Mouse (Mus musculus) embryonic facial prominence, embryonic 11.5 days (tissue): Measurements from ENCODE around the gene Smtn. TPM values are rescaled to one million over a fixed set of nuclear protein-coding genes. Genes with fewer than 3 reads are reported as not detected.
A peak's percentile ranks its signal among the peaks of the same experiment; 100 is the strongest.

Experiments
- ATAC-seq: fragments of 200-750 bp; cut with Nextera tagmentation; replicated peaks from 2 replicates; pipeline ENCODE4 v1.8.0; 2017; ENCODE audit warnings: low read depth; ENCODE audit not compliant: insufficient number of reproducible peaks, low FRiP score, low TSS enrichment
- DNase-seq: peaks from one replicate; pipeline ENCODE4 v3.0.0-alpha.2; 2015; ENCODE audit warnings: low spot score
- H3K27ac ChIP-seq: fragments of 300-500 bp; sonication (generic); replicated peaks from 2 replicates; pipeline ENCODE4 v1.5.1; 2014; ENCODE audit warnings: mild to moderate bottlenecking, low read depth, low read length, control low read depth
- H3K27me3 ChIP-seq: fragments of 300-500 bp; sonication (generic); 2 replicates; pipeline ENCODE4 v1.6.1; 2014; ENCODE audit warnings: mild to moderate bottlenecking, low read length, moderate library complexity, mixed read lengths; ENCODE audit not compliant: control insufficient read depth, insufficient read depth
- H3K36me3 ChIP-seq: fragments of 300-500 bp; sonication (generic); replicated peaks from 2 replicates; pipeline ENCODE4 v1.6.1; 2014; ENCODE audit warnings: low read depth, mild to moderate bottlenecking, low read length, moderate library complexity, mixed read lengths; ENCODE audit not compliant: control insufficient read depth, insufficient read depth
- H3K4me1 ChIP-seq: fragments of 300-500 bp; sonication (generic); 2 replicates; pipeline ENCODE4 v1.6.1; 2014; ENCODE audit warnings: low read length, mixed read lengths; ENCODE audit not compliant: control insufficient read depth, insufficient read depth
- H3K4me2 ChIP-seq: fragments of 300-500 bp; sonication (generic); 2 replicates; pipeline ENCODE4 v1.6.1; 2014; ENCODE audit warnings: low read depth, mild to moderate bottlenecking, control low read depth, low read length, moderate library complexity
- H3K4me3 ChIP-seq: fragments of 300-500 bp; sonication (generic); 2 replicates; pipeline ENCODE4 v1.5.1; 2014; ENCODE audit warnings: low read depth, low read length, control low read depth
- H3K9ac ChIP-seq: fragments of 300-500 bp; sonication (generic); replicated peaks from 2 replicates; pipeline ENCODE4 v1.6.1; 2014; ENCODE audit warnings: mild to moderate bottlenecking, control low read depth, low read length
- H3K9me3 ChIP-seq: fragments of 300-500 bp; sonication (generic); replicated peaks from 2 replicates; pipeline ENCODE4 v1.6.1; 2016; ENCODE audit warnings: mild to moderate bottlenecking, low read length, inconsistent platforms, mixed read lengths; ENCODE audit not compliant: control insufficient read depth
- WGBS: fragments of 180-500 bp; shearing (Covaris S2); extraction: QIAGEN DNeasy Blood & Tissue Kit; methylation state at CpG from one replicate; pipeline ENCODE4 v1.1.7; 2014; 5-methylcytosine and 5-hydroxymethylcytosine counted together
- polyA plus RNA-seq: library from polyadenylated mRNA; unstranded; fragments of >200 nt; fragmentation: Nextera tagmentation; extraction: Ambion mirVana; gene quantifications from 2 replicates; pipeline ENCODE4 v1.2.1, GENCODE M21; 2014

Gene Smtn
- polyA plus RNA-seq: 30.7 and 32.1 TPM in 2 replicates

GRCm38 (mm10) chr11:3540451-3541085 is at the start of gene Smtn:
Gene Smtn (minus strand): TSS chr11:3540612.
- 91% methylated on average over 23 of the region's 23 CpGs for WGBS

GRCm38 (mm10) chr11:3588036-3588672 is 47.7 kb upstream of the Smtn start:
- WGBS: 78% methylated on average over 11 of the region's 11 CpGs
- Histone ChIP-seq H3K4me2 (no peak overlapping the region), H3K9me3 (no peaks in the 10 kb centered on the region), H3K4me3 (no peak overlapping the region), H3K36me3 (no peaks in the 10 kb centered on the region), H3K27ac (no peak overlapping the region), H3K4me1 (no peaks in the 10 kb centered on the region), H3K27me3 (no peaks in the 10 kb centered on the region), H3K9ac (no peak overlapping the region)
- DNase-seq (no peak), ATAC-seq (no peak)

More at GRCm38 (mm10) chr11:3540451-3541085, at the start of gene Smtn:
- H3K36me3 ChIP-seq: no peaks in the 10 kb centered on the region
- ATAC-seq (no peak), DNase-seq (no peak)
- H3K4me3 ChIP-seq: peak within 1 kb of the TSS; percentile 55
- no peak within 1 kb of the TSS for H3K27ac ChIP-seq
- H3K9ac ChIP-seq: peak within 1 kb of the TSS; percentile 52
- no peaks in the 10 kb centered on the region for H3K9me3 ChIP-seq
- H3K27me3 ChIP-seq: no peaks in the 10 kb centered on the region
- peak within 1 kb of the TSS; percentile 70 for H3K4me2 ChIP-seq
- peaks cover 4% of the 10 kb centered on the region; the same call in 1 of the 2 replicates for H3K4me1 ChIP-seq

GRCm38 (mm10) chr11:3587350-3587749 is 46.9 kb upstream of the Smtn start:
- no peak overlapping the region for H3K4me3 ChIP-seq
- no peak for DNase-seq
- no peak overlapping the region for H3K4me2 ChIP-seq
- no peaks in the 10 kb centered on the region for H3K36me3 ChIP-seq
- H3K9ac ChIP-seq: no peak overlapping the region
- no peaks in the 10 kb centered on the region for H3K9me3 ChIP-seq
- no peak overlapping the region for H3K27ac ChIP-seq
- WGBS: 48% methylated on average over 4 of the region's 4 CpGs
- ATAC-seq: no peak
- no peaks in the 10 kb centered on the region for H3K4me1 ChIP-seq
- no peaks in the 10 kb centered on the region for H3K27me3 ChIP-seq

- no peak for DNase-seq
- Histone ChIP-seq H3K27ac (no peak overlapping the region), H3K9ac (no peak overlapping the region), H3K27me3 (no peaks in the 10 kb centered on the region), H3K4me3 (no peak overlapping the region), H3K4me2 (no peak overlapping the region), H3K9me3 (no peaks in the 10 kb centered on the region), H3K36me3 (no peaks in the 10 kb centered on the region), H3K4me1 (no peaks in the 10 kb centered on the region)
- 68% methylated on average over 6 of the region's 6 CpGs for WGBS
- ATAC-seq: no peak
These were observed 45.7 kb upstream of the Smtn start for GRCm38 (mm10) chr11:3585983-3586618.

- Histone ChIP-seq H3K36me3 (no peaks in the 10 kb centered on the region), H3K9ac (no peak overlapping the region), H3K27ac (no peak overlapping the region), H3K4me2 (no peak overlapping the region), H3K27me3 (no peaks in the 10 kb centered on the region), H3K9me3 (no peaks in the 10 kb centered on the region), H3K4me1 (no peaks in the 10 kb centered on the region), H3K4me3 (no peak overlapping the region)
- ATAC-seq: no peak
- 66% methylated on average over 5 of the region's 5 CpGs for WGBS
- DNase-seq: no peak
These were observed 42.7 kb upstream of the Smtn start for GRCm38 (mm10) chr11:3583127-3583526.

GRCm38 (mm10) chr11:3581908-3582307 is 41.5 kb upstream of the Smtn start:
- DNase-seq (no peak), ATAC-seq (no peak)
- H3K9ac ChIP-seq: no peak overlapping the region
- H3K9me3 ChIP-seq: no peaks in the 10 kb centered on the region
- H3K27ac ChIP-seq: no peak overlapping the region
- H3K4me1 ChIP-seq: no peaks in the 10 kb centered on the region
- H3K36me3 ChIP-seq: no peaks in the 10 kb centered on the region
- 94% methylated on average over 4 of the region's 4 CpGs for WGBS
- H3K4me2 ChIP-seq: no peak overlapping the region
- no peak overlapping the region for H3K4me3 ChIP-seq
- H3K27me3 ChIP-seq: no peaks in the 10 kb centered on the region

GRCm38 (mm10) chr11:3580306-3581084 is 40.1 kb upstream of the Smtn start:
- Histone ChIP-seq H3K4me2 (no peak overlapping the region), H3K4me3 (no peak overlapping the region), H3K4me1 (no peaks in the 10 kb centered on the region), H3K9ac (no peak overlapping the region), H3K27ac (no peak overlapping the region), H3K36me3 (no peaks in the 10 kb centered on the region), H3K9me3 (no peaks in the 10 kb centered on the region), H3K27me3 (no peaks in the 10 kb centered on the region)
- DNase-seq (no peak), ATAC-seq (no peak)
- 63% methylated on average over 7 of the region's 7 CpGs for WGBS
